Mouse (Mus musculus) neutrophil, adult 5-6 weeks (primary cell): ENCODE measurements around the gene Rps6kc1. TPM values are rescaled to one million over a fixed set of nuclear protein-coding genes. Genes with fewer than 3 reads are reported as not detected.
"Not testable (repeated sequence)": the region's sequence is repeated elsewhere in the genome, so short reads cannot be mapped to it uniquely, and the experiment has no call there.

Experiments
- ATAC-seq: fragments of 151-379, 151-347 bp; 2 replicates; pipeline ENCODE4 v1.8.0; 2017; ENCODE audit warnings: mild to moderate bottlenecking, moderate TSS enrichment; ENCODE audit not compliant: insufficient number of reproducible peaks, poor library complexity, low FRiP score, severe bottlenecking; ENCODE audit errors: extremely low read depth
- total RNA-seq: library from RNA; stranded (forward); fragments of 200-1000 nt; gene quantifications from 2 replicates; pipeline ENCODE4 v1.2.3, GENCODE M21; 2017

The Rps6kc1 gene
- total RNA-seq, result 11.5 and 16.9 TPM in 2 replicates

DNA sequence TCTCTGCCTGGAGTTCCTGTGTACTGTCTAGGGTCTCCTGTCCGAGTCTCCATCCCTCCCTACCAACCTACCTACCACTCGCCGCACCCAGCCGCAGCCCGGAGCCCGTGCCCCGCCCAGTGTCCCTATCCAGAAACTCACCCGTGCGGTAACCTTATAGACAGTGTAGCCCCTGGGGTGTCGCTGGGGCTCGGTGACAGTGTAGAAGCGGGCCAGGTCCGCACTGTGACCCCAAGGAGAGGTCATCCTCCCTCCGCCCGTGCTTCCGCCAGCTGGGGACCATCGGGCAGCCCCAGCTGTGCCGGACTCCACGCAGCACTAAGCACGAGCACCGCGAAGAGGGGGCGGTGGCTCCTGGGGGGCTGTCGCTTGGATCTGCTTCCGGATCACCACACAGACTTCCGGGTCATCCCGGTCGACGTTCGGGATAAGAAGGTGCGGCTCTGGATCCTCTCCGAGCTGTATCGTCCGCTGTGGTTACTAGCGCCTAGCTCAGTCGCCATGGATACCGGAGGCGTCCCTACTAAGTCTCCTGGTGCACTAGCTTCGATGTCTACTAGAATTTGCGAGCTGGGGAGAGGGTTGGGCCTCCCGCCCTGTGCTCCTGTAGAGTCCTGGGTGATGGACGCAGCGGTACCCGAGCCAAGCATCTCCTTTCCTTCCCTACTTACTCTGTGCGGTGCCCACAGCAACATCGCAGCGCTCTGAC is at the start of gene Rps6kc1:
TSS of gene Rps6kc1 (minus strand) at position 356 of the 709 bp plus-strand sequence.
- peak; percentile 35 for ATAC-seq

GRCm38 (mm10) chr1:190958821-190959220 is 47.3 kb upstream of the Rps6kc1 start:
- ATAC-seq, result no peak

- no peak for ATAC-seq
Observed at GRCm38 (mm10) chr1:190953009-190953408, 41.4 kb upstream of the Rps6kc1 start.

DNA sequence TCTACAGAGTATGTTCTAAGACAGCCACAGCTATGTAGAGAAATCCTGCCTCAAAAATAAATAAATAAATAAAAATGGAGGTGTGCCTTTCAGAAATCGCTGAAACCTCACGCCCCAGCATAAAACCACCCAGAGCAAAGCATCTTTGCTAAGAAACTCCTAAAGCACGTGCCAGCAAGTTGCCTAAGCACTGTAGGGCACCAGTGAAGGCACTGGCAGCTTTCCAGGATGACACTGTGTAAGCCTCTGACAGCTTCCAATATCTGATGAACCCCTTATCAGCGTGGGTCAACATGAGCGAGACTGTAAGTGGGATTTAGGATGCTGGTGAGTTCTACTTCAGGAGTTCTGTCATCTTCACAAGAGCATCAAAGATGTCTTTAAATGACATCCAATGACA is 39.4 kb upstream of the Rps6kc1 start:
- no peak for ATAC-seq

- ATAC-seq, result no peak
Observed at GRCm38 (mm10) chr1:190948846-190949245, 37.3 kb upstream of the Rps6kc1 start.

- ATAC-seq, result no peak
Observed at GRCm38 (mm10) chr1:190948439-190948838, 36.9 kb upstream of the Rps6kc1 start.

DNA sequence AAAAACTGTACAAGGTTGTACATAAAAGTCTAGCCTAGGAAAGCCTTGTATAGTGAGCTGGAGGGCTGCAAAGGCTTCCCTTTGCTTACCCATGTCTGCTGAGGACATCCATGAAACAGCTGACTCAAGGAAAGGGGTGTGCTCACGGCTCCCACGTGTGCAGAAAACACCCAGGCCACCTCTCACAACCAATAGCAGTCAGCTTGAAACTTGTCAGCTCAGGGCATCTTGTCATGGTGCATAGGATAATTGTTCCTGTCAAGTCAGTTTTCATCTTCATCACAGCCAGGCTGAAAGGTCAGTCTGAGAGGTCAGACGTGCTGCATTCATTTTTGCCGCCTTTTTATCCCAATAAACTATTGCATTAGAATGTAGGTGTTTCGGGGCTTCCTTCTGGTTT is 36.4 kb upstream of the Rps6kc1 start:
- ATAC-seq, result no peak

- ATAC-seq, result peak; percentile 73; the same call in 1 of the 2 replicates
Observed at GRCm38 (mm10) chr1:190944109-190944760, 32.7 kb upstream of the Rps6kc1 start.

DNA sequence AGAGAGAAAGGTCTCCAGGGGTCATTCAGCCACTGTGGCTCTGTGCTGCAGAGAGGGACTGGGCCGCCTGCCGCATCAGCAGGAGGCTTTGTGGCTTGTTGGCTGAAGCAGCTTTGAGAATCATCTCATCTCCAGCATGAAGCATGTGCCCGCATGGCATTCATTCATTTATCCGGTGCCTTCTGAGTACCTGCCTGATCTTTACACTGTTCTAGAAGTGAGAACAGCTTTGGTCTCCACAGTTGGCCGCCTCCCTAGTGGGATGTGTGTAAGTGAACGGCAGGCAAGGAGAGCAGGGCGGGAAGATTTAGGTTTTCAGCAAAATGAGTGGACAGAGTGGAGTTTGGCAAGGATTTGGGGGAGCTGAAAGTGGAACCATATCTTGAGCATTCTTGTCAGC is 28.2 kb upstream of the Rps6kc1 start:
- no peak for ATAC-seq

DNA sequence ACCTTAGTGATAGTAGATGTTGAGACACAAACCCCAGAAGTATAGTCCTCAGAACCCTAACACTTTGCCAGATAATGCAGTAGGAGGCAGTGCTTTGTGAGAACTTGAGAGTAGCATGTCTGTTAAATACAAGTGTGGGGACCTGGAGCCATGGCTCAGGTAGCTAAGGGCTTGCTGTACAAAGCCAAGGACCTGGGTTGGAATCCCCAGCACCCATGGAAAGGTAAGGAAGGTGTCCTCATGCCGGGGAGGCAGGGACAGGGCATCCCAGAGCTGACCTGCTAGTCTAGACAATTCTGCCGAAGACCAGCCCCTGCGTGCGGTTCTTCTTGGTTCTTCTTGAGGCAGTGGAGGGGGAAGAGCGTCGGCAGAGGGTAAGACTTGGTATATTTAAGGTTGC is 18.6 kb upstream of the Rps6kc1 start:
- ATAC-seq, result no peak

GRCm38 (mm10) chr1:190929010-190929695 is 17.6 kb upstream of the Rps6kc1 start:
- ATAC-seq, result no peak

DNA sequence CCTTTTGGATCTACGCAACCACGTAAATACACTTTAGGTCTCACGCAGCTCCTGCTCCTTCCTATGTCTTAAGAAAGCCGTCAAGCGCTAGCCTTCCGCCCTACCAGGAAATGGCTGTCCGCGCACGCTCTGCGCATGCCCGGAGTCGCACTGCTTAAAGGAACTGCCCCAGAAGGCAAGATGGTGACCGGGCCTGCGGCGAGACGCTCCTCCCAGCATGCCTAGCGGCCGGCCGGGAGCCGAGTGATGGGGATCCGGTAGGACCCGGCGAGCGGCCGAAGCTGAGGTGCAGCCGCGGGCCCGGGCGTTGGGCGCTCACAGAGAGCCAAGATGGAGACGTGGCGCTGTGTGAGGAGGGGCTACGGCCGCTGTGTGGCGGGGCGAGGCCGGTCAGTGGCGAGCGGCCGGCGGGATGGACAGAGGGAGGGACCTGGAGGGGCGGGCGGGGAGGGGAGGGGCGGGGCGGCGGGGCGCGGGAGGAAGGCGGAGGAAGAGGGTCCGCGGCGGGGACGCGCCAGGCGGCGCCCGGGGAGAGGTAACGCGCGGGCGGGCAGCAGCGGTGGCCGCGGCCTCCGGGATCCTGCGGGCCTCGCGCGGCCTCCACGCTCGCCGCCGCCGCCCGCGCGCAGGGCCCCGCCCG is 16.9 kb upstream of the Rps6kc1 start:
- peak; percentile 96 for ATAC-seq

GRCm38 (mm10) chr1:190927751-190928369 is 16.3 kb upstream of the Rps6kc1 start:
- ATAC-seq, result no peak

DNA sequence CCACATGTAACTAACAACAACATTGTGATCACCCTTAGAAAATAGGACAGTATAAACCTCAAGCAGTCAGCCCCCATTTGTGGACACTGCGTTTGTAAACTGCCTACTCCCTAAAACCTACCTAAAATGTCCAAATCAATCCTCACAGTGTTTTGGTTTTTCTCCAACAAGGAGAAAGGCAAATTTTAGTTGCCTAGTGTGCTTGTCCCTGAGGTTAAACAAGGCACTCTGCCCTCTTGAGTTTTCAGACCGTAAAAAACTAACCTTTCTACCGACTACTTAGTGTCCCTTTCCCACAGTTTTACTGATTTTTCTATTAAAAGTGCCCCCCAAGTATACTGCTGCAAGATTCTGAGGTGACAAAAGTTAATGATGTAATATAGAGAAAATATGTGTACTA is 15.7 kb upstream of the Rps6kc1 start:
- no peak for ATAC-seq

GRCm38 (mm10) chr1:190924812-190925211 is 13.2 kb upstream of the Rps6kc1 start, which contains the start of gene Angel2:
Gene Angel2, plus strand, starts transcription at chr1:190925112.
- ATAC-seq, result not testable (repeated sequence)

- ATAC-seq, result no peak
Observed at GRCm38 (mm10) chr1:190919725-190920469, 8.3 kb upstream of the Rps6kc1 start.

GRCm38 (mm10) chr1:190918938-190919337 is 7.4 kb upstream of the Rps6kc1 start:
- no peak for ATAC-seq

GRCm38 (mm10) chr1:190912623-190913022 is 1.1 kb upstream of the Rps6kc1 start:
- no peak for ATAC-seq
